In the genomic region with DNA sequence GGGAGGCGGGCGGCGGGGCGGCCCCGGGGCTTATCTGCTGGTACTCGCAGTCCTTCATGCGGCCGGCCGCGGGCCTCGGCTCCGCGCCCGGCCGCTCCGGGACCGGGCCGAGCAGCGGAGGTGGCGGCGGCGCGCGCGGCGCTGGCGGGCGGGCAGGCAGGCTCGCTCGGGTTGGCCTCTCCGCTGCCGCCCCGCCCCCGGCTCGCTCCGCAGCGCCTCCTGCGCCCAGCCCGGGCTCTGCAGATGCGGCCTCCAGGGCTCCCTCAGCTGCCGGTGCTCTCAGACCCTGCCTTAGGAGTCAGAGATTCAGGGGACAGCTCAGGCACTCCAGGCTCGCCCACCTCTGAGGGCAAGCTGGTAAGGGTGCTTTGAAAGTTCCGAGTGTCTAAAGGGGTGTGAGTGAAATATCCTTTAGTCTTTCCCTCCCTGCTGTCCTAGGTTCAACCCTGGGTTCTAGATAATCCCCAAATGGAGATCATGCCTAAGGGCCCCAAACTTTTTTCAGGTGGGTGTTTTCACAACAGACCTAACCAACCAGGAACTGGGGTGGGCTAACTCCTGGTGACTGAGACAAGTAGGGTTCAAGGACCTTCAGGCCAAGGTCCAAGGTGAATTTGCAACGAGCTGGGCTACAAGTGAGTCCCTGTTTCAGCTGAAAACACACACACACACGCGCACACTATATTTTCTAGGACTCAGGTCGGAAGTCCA, we compare ENCODE assay signal across 8 mouse cellular contexts. TPM values are rescaled to one million over a fixed set of nuclear protein-coding genes. Genes with fewer than 3 reads are reported as not detected.
DNase-seq lines count a peak whose midpoint lies in the region; ATAC-seq lines count a peak whose summit lies in the region.

No protein-coding gene starts in this region.

- ATAC-seq in hindbrain, embryonic 13.5 days (ENCODE audit: low FRiP score), result peak; percentile 88

- H3K4me2 ChIP-seq in hindbrain, embryonic 13.5 days, result peak overlapping the region; percentile 95

- peaks cover 40% of the 10 kb centered on the region for H3K4me1 ChIP-seq in hindbrain, embryonic 13.5 days (replicated peaks)

- peak overlapping the region; percentile 88 for H3K27ac ChIP-seq in hindbrain, embryonic 13.5 days

- 45% methylated on average over 8 of the region's 47 CpGs for WGBS in hindbrain, embryonic 13.5 days

- no peaks in the 10 kb centered on the region for H3K36me3 ChIP-seq in hindbrain, embryonic 13.5 days

- no peaks in the 10 kb centered on the region for H3K9me3 ChIP-seq in hindbrain, embryonic 13.5 days

- peak overlapping the region; percentile 81 for H3K4me3 ChIP-seq in hindbrain, embryonic 13.5 days

- DNase-seq in Muller cell, postnatal 12 days (ENCODE audit: inconsistent ontology term), result peak; percentile 90
- peak; percentile 92 to 94 for DNase-seq in cerebellum, postnatal 10 days
- DNase-seq in frontal cortex, postnatal 14 days (ENCODE audit: low spot score in 2 of 2), result peak; percentile 61 to 80
- peak; percentile 86 to 88 for DNase-seq in layer of hippocampus, postnatal 36 days
- peak; percentile 92 for DNase-seq in lung, postnatal 36 days
- DNase-seq in retina, postnatal 1 day, result peak; percentile 89
- DNase-seq in urinary bladder, adult 18-20 months (ENCODE audit: low spot score in 2 of 2), result peak; percentile 80 to 93

- H3K9ac ChIP-seq in hindbrain, embryonic 13.5 days, result peak overlapping the region; percentile 93

- no peaks in the 10 kb centered on the region for H3K27me3 ChIP-seq in hindbrain, embryonic 13.5 days

RNA-seq across cellular contexts. Expression of a gene that starts 16.5 kb away (rescaled TPM):
- polyA plus RNA-seq in hindbrain, embryonic 13.5 days (2015; fragmentation: Nextera tagmentation; extraction: Ambion mirVana), result 3.4 and 4.4 TPM in 2 replicates
- 10 to 100 TPM; 30.1 to 32.8 TPM for total RNA-seq in layer of hippocampus, postnatal 36 days (2021)

RNA-seq across cellular contexts. Expression of a gene that starts 31.5 kb away (rescaled TPM):
- polyA plus RNA-seq in hindbrain, embryonic 13.5 days (2015; fragmentation: Nextera tagmentation; extraction: Ambion mirVana), result 2.8 and 4.1 TPM in 2 replicates
- total RNA-seq in layer of hippocampus, postnatal 36 days (2021), result 1 to 10 TPM; 1.5 to 1.9 TPM

RNA-seq across cellular contexts. Expression of a gene that starts 39.0 kb away (rescaled TPM):
- polyA plus RNA-seq in hindbrain, embryonic 13.5 days (2015; fragmentation: Nextera tagmentation; extraction: Ambion mirVana), result 13.4 and 14.1 TPM in 2 replicates
- total RNA-seq in layer of hippocampus, postnatal 36 days (2021), result 1 to 10 TPM; 8.3 to 9.1 TPM

RNA-seq across cellular contexts. Expression of a gene that starts 49.3 kb away (rescaled TPM):
- 17.7 and 22.2 TPM in 2 replicates for polyA plus RNA-seq in hindbrain, embryonic 13.5 days (2015; fragmentation: Nextera tagmentation; extraction: Ambion mirVana)
- total RNA-seq in layer of hippocampus, postnatal 36 days (2021), result 10 to 100 TPM; 10.1 to 10.3 TPM

RNA-seq across cellular contexts. Expression of a gene that starts 58.9 kb away (rescaled TPM):
- 6.7 and 8.3 TPM in 2 replicates for polyA plus RNA-seq in hindbrain, embryonic 13.5 days (2015; fragmentation: Nextera tagmentation; extraction: Ambion mirVana)
- 1 to 10 TPM; 7.0 to 7.2 TPM for total RNA-seq in layer of hippocampus, postnatal 36 days (2021)

Comparison
In these comparisons a context has a peak if more than half of its experiments do, and no peak if none do; other contexts are left out.
1. Peak in every context shown above with its lines: DNase-seq, ATAC-seq, H3K4me3 ChIP-seq and H3K27ac ChIP-seq.